Mouse (Mus musculus) lung, adult 2 months (tissue): ENCODE data around the gene Celf1.

Experiments used
- CTCF ChIP-seq: fragments of 200-500 bp; IDR thresholded peaks from 2 replicates; pipeline ENCODE4 v1.5.1; 2011; ENCODE audit warnings: mild to moderate bottlenecking, low read length, control low read depth; ENCODE audit not compliant: insufficient read depth
- POLR2A ChIP-seq: fragments of 200-500 bp; IDR thresholded peaks from 2 replicates; pipeline ENCODE4 v1.6.1; 2011; ENCODE audit warnings: low read depth, mild to moderate bottlenecking, control low read depth, low read length, borderline replicate concordance; ENCODE audit errors: extremely low read depth

- TF ChIP-seq CTCF, result no peak
- no peak for TF ChIP-seq POLR2A
Observed at GRCm38 (mm10) chr2:90950149-90950548, 10.0 kb downstream of the Celf1 start.
